In genomic region chr2:60345717-60346116, GRCm38 (mm10) we compare ENCODE assay signal across 20 mouse cellular contexts. TPM values are rescaled to one million over a fixed set of nuclear protein-coding genes. Genes with fewer than 3 reads are reported as not detected.
DNase-seq lines count a peak whose midpoint lies in the region; ATAC-seq and TF ChIP-seq lines count a peak whose summit lies in the region.
"Had no signal": no experiment of that assay in that cellular context is flagged by ENCODE, and none has a peak within 500 bp of the region (broad histone marks: within the 10 kb centered on the region; RNA-seq: fewer than 3 reads in every experiment).

No protein-coding gene starts in this region.

- peak; percentile 10 for DNase-seq in embryo, embryonic 11 days
- DNase-seq in embryo, embryonic 9.5 days (ENCODE audit: extremely low spot score): no peak
- peak; percentile 46 for DNase-seq in heart, embryonic 10.5 days (ENCODE audit: low spot score)
- DNase-seq in heart, postnatal 36 days: no peak
- no peak for DNase-seq in midbrain, postnatal 0 days (ENCODE audit: low spot score)
- DNase-seq in layer of hippocampus, adult 9-10 months (ENCODE audit: low spot score): no peak
- DNase-seq: adrenal gland, postnatal 10 days; B cell, adult 2 months; cerebellum, adult 11-12 months; cerebellum, adult 9-10 months; cerebellum, postnatal 25 days; forebrain, postnatal 0 days; gastrocnemius, postnatal 14 days; heart, postnatal 10 days had no signal

- no peaks in the 10 kb centered on the region for H3K27me3 ChIP-seq in heart, embryonic 10.5 days (ENCODE audit: insufficient read depth, poor library complexity, severe bottlenecking)
- no peaks in the 10 kb centered on the region; the same call in 1 of the 2 replicates for H3K27me3 ChIP-seq in midbrain, embryonic 15.5 days (replicated peaks)
- no peaks in the 10 kb centered on the region for H3K27me3 ChIP-seq in midbrain, postnatal 0 days (ENCODE audit: insufficient read depth, low read length)

- no peaks in the 10 kb centered on the region for H3K9me3 ChIP-seq in heart, embryonic 10.5 days
- no peaks in the 10 kb centered on the region for H3K9me3 ChIP-seq in midbrain, embryonic 15.5 days
- H3K9me3 ChIP-seq in midbrain, postnatal 0 days (ENCODE audit: low read length): no peaks in the 10 kb centered on the region
- H3K9me3 ChIP-seq: embryonic facial prominence, embryonic 10.5 days; G1E had no signal

- H3K4me3 ChIP-seq in heart, embryonic 10.5 days: no peak overlapping the region
- no peak overlapping the region for H3K4me3 ChIP-seq in midbrain, embryonic 15.5 days
- no peak overlapping the region for H3K4me3 ChIP-seq in midbrain, postnatal 0 days (ENCODE audit: low read depth, low read length)
- H3K4me3 ChIP-seq: embryonic facial prominence, embryonic 10.5 days had no signal

- ATAC-seq in midbrain, embryonic 15.5 days (replicated peaks): 0 out of 2 replicates have a peak, but pooled peaks have one; percentile 24
- ATAC-seq in midbrain, postnatal 0 days (ENCODE audit: low FRiP score): no peak
- ATAC-seq: CD4-positive, CD25-positive, alpha-beta regulatory T cell, adult 4 months; forebrain, postnatal 0 days; intestine, embryonic 16.5 days had no signal

- H3K27ac ChIP-seq in heart, embryonic 10.5 days: no peak overlapping the region
- no peak overlapping the region for H3K27ac ChIP-seq in midbrain, embryonic 15.5 days
- no peak overlapping the region for H3K27ac ChIP-seq in midbrain, postnatal 0 days (ENCODE audit: low read depth, low read length)
- H3K27ac ChIP-seq: embryonic facial prominence, embryonic 10.5 days; hindbrain, embryonic 14.5 days had no signal

- 93% methylated on average over 7 of the region's 7 CpGs for WGBS in heart, embryonic 10.5 days
- 47% methylated on average over 7 of the region's 7 CpGs for WGBS in midbrain, embryonic 15.5 days
- 60% methylated on average over 7 of the region's 7 CpGs for WGBS in midbrain, postnatal 0 days

- no peak overlapping the region for H3K4me2 ChIP-seq in midbrain, embryonic 15.5 days
- H3K4me2 ChIP-seq in midbrain, postnatal 0 days (ENCODE audit: low read depth, low read length, poor library complexity, severe bottlenecking): no peak overlapping the region
- H3K4me2 ChIP-seq: hindbrain, embryonic 14.5 days had no signal

- no peak for TF ChIP-seq CTCF in midbrain, postnatal 0 days (IDR thresholded peaks at IDR 0.05)

- no peaks in the 10 kb centered on the region for H3K4me1 ChIP-seq in heart, embryonic 10.5 days
- peaks cover 9% of the 10 kb centered on the region for H3K4me1 ChIP-seq in midbrain, embryonic 15.5 days
- no peaks in the 10 kb centered on the region for H3K4me1 ChIP-seq in midbrain, postnatal 0 days (ENCODE audit: insufficient read depth, low read length)

- H3K9ac ChIP-seq in midbrain, embryonic 15.5 days: no peak overlapping the region
- no peak overlapping the region for H3K9ac ChIP-seq in midbrain, postnatal 0 days (replicated peaks; ENCODE audit: low read length, poor library complexity, severe bottlenecking)
- H3K9ac ChIP-seq: forebrain, postnatal 0 days; hindbrain, embryonic 14.5 days had no signal

- peaks cover 10% of the 10 kb centered on the region for H3K36me3 ChIP-seq in heart, embryonic 10.5 days
- no peaks in the 10 kb centered on the region for H3K36me3 ChIP-seq in midbrain, embryonic 15.5 days (replicated peaks)
- no peaks in the 10 kb centered on the region for H3K36me3 ChIP-seq in midbrain, postnatal 0 days (ENCODE audit: insufficient read depth, low read length)

- intact Hi-C loops in heart, postnatal 36 days (cut with DNase I): no loop called here

RNA-seq across cellular contexts. Expression of gene Ly75, which starts 37.4 kb away (rescaled TPM):
- polyA plus RNA-seq in heart, embryonic 10.5 days (2016; fragmentation: Nextera tagmentation; extraction: Ambion mirVana): 5.3 and 6.6 TPM in 2 replicates
- total RNA-seq in heart, postnatal 36 days (2021): under 1 TPM; 0.54 to 0.69 TPM
- 0.97 and 1.1 TPM in 2 replicates for polyA plus RNA-seq in midbrain, embryonic 15.5 days (2015; fragmentation: Nextera tagmentation; extraction: Ambion mirVana)
- 2.9 and 4.8 TPM in 2 replicates for total RNA-seq in midbrain, postnatal 0 days (2014; rRNA removed)
- 1.2 and 1.5 TPM in 2 replicates for polyA plus RNA-seq in midbrain, postnatal 0 days (2015; fragmentation: Nextera tagmentation; extraction: Ambion mirVana)

Comparison
In these comparisons a context has a peak if more than half of its experiments do, and no peak if none do; other contexts are left out.
1. DNase-seq: peak in embryo, embryonic 11 days (single experiment) and heart, embryonic 10.5 days (single experiment); none in embryo, embryonic 9.5 days (single experiment), heart, postnatal 36 days (0 of 2), midbrain, postnatal 0 days (single experiment) and layer of hippocampus, adult 9-10 months (single experiment).